Mouse (Mus musculus): ENCODE measurements around the gene Lbp.

DNA sequence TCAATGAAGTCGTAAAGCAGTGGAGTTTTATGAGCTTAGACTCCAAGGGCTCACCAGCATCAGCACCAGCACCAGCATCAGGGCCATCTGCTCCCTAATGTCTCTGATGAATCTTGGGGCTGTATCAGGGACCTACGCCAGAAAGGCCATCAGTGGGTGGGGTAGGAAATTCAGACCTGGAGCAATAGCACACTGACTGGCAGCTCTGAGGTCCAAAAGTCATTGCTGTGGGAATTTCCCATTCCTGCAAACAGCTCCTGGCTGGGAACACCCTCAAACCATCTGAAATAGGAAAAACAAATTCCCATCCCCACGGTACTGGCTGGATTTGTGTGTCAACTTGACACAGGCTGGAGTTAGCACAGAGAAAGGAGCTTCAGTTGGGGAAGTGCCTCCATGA lies 3.5 kb upstream of the Lbp start:
- TF ChIP-seq CTCF (IDR thresholded peaks at IDR 0.05) (no peak), POLR2A (IDR thresholded peaks at IDR 0.05; ENCODE audit: insufficient read depth, low read depth, low read length) (no peak)
